Mouse (Mus musculus) testis, adult 2 months (tissue): ENCODE results near the gene Kcnmb3. TPM values are rescaled to one million over a fixed set of nuclear protein-coding genes. Genes with fewer than 3 reads are reported as not detected.

Experiments used
- H3K27ac ChIP-seq: fragments of 200-500 bp; 2 replicates; pipeline ENCODE4 v1.5.1; 2012; ENCODE audit warnings: low read depth, low read length; ENCODE audit not compliant: control insufficient read depth, insufficient read depth
- H3K27me3 ChIP-seq: fragments of 200-500 bp; 2 replicates; pipeline ENCODE4 v1.6.1; 2012; ENCODE audit warnings: mild to moderate bottlenecking, low read length, moderate library complexity; ENCODE audit not compliant: control insufficient read depth, insufficient read depth
- H3K36me3 ChIP-seq: fragments of 200-500 bp; 2 replicates; pipeline ENCODE4 v1.6.1; 2012; ENCODE audit warnings: mild to moderate bottlenecking, low read length; ENCODE audit not compliant: control insufficient read depth, insufficient read depth
- H3K4me1 ChIP-seq: fragments of 200-500 bp; 2 replicates; pipeline ENCODE4 v1.6.1; 2012; ENCODE audit warnings: low read length; ENCODE audit not compliant: control insufficient read depth, insufficient read depth
- H3K4me3 ChIP-seq: fragments of 200-500 bp; 2 replicates; pipeline ENCODE4 v1.5.1; 2012; ENCODE audit warnings: low read depth, mild to moderate bottlenecking, low read length, moderate library complexity, mixed read lengths; ENCODE audit not compliant: control insufficient read depth
- CTCF ChIP-seq: fragments of 200-500 bp; IDR thresholded peaks from 2 replicates; pipeline ENCODE4 v1.5.1; 2012; ENCODE audit warnings: low read depth, mild to moderate bottlenecking, inconsistent platforms, low read length, moderate library complexity; ENCODE audit not compliant: control insufficient read depth, insufficient read depth, insufficient replicate concordance
- POLR2A ChIP-seq: fragments of 200-500 bp; IDR thresholded peaks from 2 replicates; pipeline ENCODE4 v1.6.1; 2012; ENCODE audit warnings: low read depth, mild to moderate bottlenecking, inconsistent platforms, low read length, moderate library complexity; ENCODE audit not compliant: control insufficient read depth
- polyA plus RNA-seq: library from polyadenylated mRNA; depleted of rRNA; stranded (reverse); fragments of >200 nt; gene quantifications from 2 replicates; pipeline ENCODE4 v1.2.3, GENCODE M21; 2012

Gene Kcnmb3
- polyA plus RNA-seq, 1 experiment, result 3.6 TPM

- Histone ChIP-seq H3K36me3 (no peaks in the 10 kb centered on the region), H3K27me3 (no peaks in the 10 kb centered on the region), H3K4me3 (no peak overlapping the region), H3K4me1 (no peaks in the 10 kb centered on the region), H3K27ac (no peak overlapping the region)
- TF ChIP-seq CTCF, result no peak
- TF ChIP-seq POLR2A, result no peak
Observed at GRCm38 (mm10) chr3:32472191-32472900, 19.7 kb downstream of the Kcnmb3 start.

DNA sequence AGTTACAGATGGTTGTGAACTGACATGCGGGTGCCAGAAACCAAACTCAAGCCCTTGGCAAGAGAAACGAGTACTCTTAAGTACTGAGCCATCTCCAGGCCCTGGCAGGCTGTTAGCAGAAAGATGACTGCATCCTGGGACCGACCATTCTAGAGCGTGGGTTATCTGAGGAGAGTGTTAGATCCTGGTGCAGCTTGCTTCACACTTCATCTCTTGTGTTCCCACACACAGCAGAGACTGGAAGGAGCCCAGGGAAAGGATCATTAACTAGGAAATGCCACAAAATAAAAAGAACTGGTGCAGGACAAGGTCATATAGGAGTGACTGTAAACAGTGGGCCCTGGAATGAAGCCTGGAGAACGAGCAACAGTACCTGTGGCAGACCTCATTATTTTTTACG, 20.9 kb downstream of the Kcnmb3 start:
- H3K4me1 ChIP-seq, result no peaks in the 10 kb centered on the region
- no peak overlapping the region for H3K4me3 ChIP-seq
- H3K27me3 ChIP-seq, result no peaks in the 10 kb centered on the region
- H3K36me3 ChIP-seq, result no peaks in the 10 kb centered on the region
- TF ChIP-seq POLR2A, result no peak
- no peak for TF ChIP-seq CTCF
- no peak overlapping the region for H3K27ac ChIP-seq

DNA sequence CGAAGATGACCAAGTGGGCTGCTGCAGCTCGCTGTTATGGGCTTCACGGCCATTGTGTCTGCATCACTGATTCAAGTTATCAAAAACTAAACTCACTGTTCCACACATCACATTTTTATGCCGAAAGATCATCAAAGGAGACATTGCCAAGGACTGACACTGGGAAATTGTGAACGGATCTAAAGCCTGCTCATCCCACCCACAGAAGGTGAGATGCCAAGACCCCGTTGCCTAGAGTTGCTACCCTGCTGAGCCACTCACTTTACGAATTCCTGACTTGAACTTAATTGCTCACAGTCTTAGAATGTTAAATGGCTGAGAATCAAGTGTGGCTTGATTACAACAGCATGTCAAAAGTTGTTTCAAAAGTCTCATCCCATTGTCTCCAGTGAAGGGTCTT, 21.6 kb downstream of the Kcnmb3 start:
- Histone ChIP-seq H3K27ac (no peak overlapping the region), H3K27me3 (no peaks in the 10 kb centered on the region), H3K4me1 (no peaks in the 10 kb centered on the region), H3K36me3 (no peaks in the 10 kb centered on the region), H3K4me3 (no peak overlapping the region)
- TF ChIP-seq POLR2A, result no peak
- TF ChIP-seq CTCF, result no peak

- TF ChIP-seq POLR2A, result no peak
- TF ChIP-seq CTCF, result no peak
- H3K27ac ChIP-seq, result no peak overlapping the region
- H3K27me3 ChIP-seq, result no peaks in the 10 kb centered on the region
- no peaks in the 10 kb centered on the region for H3K4me1 ChIP-seq
- H3K4me3 ChIP-seq, result no peak overlapping the region
- no peaks in the 10 kb centered on the region; the same call in 1 of the 2 replicates for H3K36me3 ChIP-seq
Observed at GRCm38 (mm10) chr3:32468411-32468810, 23.6 kb downstream of the Kcnmb3 start.

DNA sequence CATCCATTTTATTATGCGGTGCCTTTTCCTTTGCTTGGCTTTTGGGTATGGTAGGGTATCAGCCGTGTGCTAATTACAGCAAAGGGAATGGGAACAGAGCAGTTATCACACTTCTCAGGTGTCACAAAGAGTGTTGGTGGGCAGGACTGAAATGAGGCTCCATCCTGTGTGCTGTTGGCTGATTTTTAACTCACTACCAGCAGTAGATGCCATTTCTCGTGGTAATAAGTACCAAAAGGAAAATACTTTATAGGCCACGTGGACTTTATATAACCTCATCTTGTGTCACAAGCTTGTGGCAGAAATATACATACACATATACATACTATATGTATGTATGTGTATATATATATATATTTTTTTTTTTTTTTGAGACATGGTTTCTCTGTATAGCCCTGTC, 24.7 kb downstream of the Kcnmb3 start:
- H3K27ac ChIP-seq, result no peak overlapping the region
- no peak for TF ChIP-seq POLR2A
- TF ChIP-seq CTCF, result no peak
- H3K4me1 ChIP-seq, result no peaks in the 10 kb centered on the region
- H3K4me3 ChIP-seq, result no peak overlapping the region
- no peaks in the 10 kb centered on the region for H3K27me3 ChIP-seq
- H3K36me3 ChIP-seq, result peaks cover 2% of the 10 kb centered on the region; the same call in 1 of the 2 replicates

DNA sequence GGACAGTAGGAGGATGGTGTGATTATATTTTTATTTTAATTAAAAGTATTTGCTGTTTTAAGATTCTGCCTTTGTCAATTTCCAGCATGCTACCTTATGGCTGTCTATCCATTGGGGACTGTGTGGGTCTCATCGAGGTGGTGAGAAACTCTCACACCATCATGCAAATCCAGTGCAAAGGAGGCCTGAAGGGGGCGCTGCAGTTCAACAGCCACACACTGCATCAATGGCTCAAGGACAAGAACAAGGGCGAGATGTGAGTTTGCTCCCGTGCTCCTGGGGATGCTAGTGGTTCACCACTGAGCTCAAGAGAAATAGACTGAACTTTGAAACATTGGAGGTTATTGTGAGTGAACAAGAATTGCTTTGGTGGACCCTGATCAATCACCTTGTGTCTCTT, 32.3 kb downstream of the Kcnmb3 start:
- TF ChIP-seq CTCF (peak; percentile 67; the same call in 1 of the 2 replicates), POLR2A (no peak)
- peaks cover 3% of the 10 kb centered on the region for H3K36me3 ChIP-seq

DNA sequence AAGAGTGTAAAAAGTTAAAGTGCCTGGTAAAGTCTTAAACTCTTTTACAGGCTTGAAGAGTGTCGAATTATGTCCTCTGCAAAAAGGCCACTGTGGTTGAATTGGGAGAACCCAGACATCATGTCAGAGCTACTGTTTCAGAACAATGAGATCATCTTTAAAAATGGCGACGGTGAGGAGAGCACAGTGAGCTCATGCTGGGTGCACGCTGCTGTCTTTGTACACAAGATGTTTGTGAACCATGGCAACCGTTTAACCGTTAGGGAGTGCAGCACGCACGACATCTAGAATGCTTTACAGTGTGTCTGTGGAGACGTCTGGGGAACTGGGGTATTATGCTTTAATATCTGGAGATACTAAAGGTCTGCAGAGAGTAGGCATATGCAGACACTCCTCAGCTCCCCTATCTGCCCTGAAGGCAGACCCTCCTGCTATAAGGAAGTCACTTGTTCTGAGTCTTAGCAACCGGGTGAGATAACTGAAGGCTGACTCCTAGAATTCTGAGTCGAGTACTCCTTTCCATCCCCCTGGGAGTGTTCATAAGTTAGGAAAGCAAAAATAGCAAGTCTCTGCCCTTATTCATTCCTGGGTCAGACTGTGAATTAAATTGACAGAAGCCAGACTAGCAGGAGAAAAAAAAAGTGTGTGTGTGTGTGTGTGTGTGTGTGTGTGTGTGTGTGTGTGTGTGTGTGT, 37.6 kb downstream of the Kcnmb3 start:
- Histone ChIP-seq H3K4me1 (no peaks in the 10 kb centered on the region), H3K27me3 (no peaks in the 10 kb centered on the region), H3K27ac (no peak overlapping the region), H3K4me3 (no peak overlapping the region), H3K36me3 (no peaks in the 10 kb centered on the region; the same call in none of the 2 replicates)
- no peak for TF ChIP-seq POLR2A
- no peak for TF ChIP-seq CTCF

More for the DNA sequence above, 32.3 kb downstream of the Kcnmb3 start:
- H3K4me1 ChIP-seq, result no peaks in the 10 kb centered on the region
- H3K27me3 ChIP-seq, result no peaks in the 10 kb centered on the region
- H3K4me3 ChIP-seq, result no peak overlapping the region
- H3K27ac ChIP-seq, result no peak overlapping the region
